13 mouse cellular contexts compared by ENCODE assay signal in genomic region chr2:102154328-102154727, GRCm38 (mm10). TPM values are rescaled to one million over a fixed set of nuclear protein-coding genes. Genes with fewer than 3 reads are reported as not detected.
DNase-seq lines count a peak whose midpoint lies in the region; ATAC-seq lines count a peak whose summit lies in the region.
"Had no signal": no experiment of that assay in that cellular context is flagged by ENCODE, and none has a peak within 500 bp of the region (broad histone marks: within the 10 kb centered on the region; RNA-seq: fewer than 3 reads in every experiment).

No protein-coding gene starts in this region.

- WGBS in hindbrain, embryonic 14.5 days: 77% methylated on average over 4 of the region's 4 CpGs
- WGBS in hindbrain, embryonic 13.5 days: 65% methylated on average over 4 of the region's 4 CpGs
- WGBS in liver, embryonic 16.5 days (ENCODE audit: insufficient replicate concordance): 32% methylated on average over 4 of the region's 4 CpGs
- 25% methylated on average over 4 of the region's 4 CpGs for WGBS in intestine, embryonic 15.5 days
- WGBS in forebrain, embryonic 12.5 days: 79% methylated on average over 4 of the region's 4 CpGs

- no peak overlapping the region for H3K4me2 ChIP-seq in hindbrain, embryonic 14.5 days (replicated peaks)
- no peak overlapping the region for H3K4me2 ChIP-seq in hindbrain, embryonic 13.5 days
- H3K4me2 ChIP-seq in liver, embryonic 16.5 days (ENCODE audit: low read depth, low read length): no peak overlapping the region
- no peak overlapping the region for H3K4me2 ChIP-seq in intestine, embryonic 15.5 days (replicated peaks)
- no peak overlapping the region for H3K4me2 ChIP-seq in forebrain, embryonic 12.5 days
- H3K4me2 ChIP-seq: heart, embryonic 11.5 days had no signal

- H3K27ac ChIP-seq in hindbrain, embryonic 14.5 days: peak overlapping the region; percentile 17; the same call in 1 of the 2 replicates
- no peak overlapping the region for H3K27ac ChIP-seq in hindbrain, embryonic 13.5 days
- no peak overlapping the region for H3K27ac ChIP-seq in liver, embryonic 16.5 days (ENCODE audit: low read length)
- H3K27ac ChIP-seq in intestine, embryonic 15.5 days: no peak overlapping the region
- no peak overlapping the region for H3K27ac ChIP-seq in forebrain, embryonic 12.5 days
- H3K27ac ChIP-seq: liver, embryonic 14.5 days had no signal

- no peak for ATAC-seq in hindbrain, embryonic 14.5 days (ENCODE audit: low FRiP score)
- ATAC-seq in hindbrain, embryonic 13.5 days (ENCODE audit: low FRiP score): no peak
- ATAC-seq in liver, embryonic 16.5 days (ENCODE audit: low read depth): peak; percentile 48
- peak; percentile 59 for ATAC-seq in intestine, embryonic 15.5 days
- ATAC-seq in forebrain, embryonic 12.5 days (ENCODE audit: low FRiP score): no peak
- ATAC-seq: forebrain, embryonic 14.5 days had no signal

- DNase-seq in hindbrain, embryonic 14.5 days (ENCODE audit: low spot score): no peak
- no peak for DNase-seq in liver
- peak; percentile 61 to 66 for DNase-seq in kidney, postnatal 36 days
- DNase-seq: adrenal gland, postnatal 36 days; cerebellum, postnatal 25 days; right cerebral cortex, adult 18-20 months had no signal

- peaks cover 28% of the 10 kb centered on the region for H3K4me1 ChIP-seq in hindbrain, embryonic 14.5 days (replicated peaks; ENCODE audit: control insufficient read depth, insufficient read depth, low read length)
- peaks cover 40% of the 10 kb centered on the region for H3K4me1 ChIP-seq in hindbrain, embryonic 13.5 days (replicated peaks)
- peaks cover 3% of the 10 kb centered on the region; the same call in 1 of the 2 replicates for H3K4me1 ChIP-seq in liver, embryonic 16.5 days (ENCODE audit: control insufficient read depth, low read depth, low read length)
- H3K4me1 ChIP-seq in intestine, embryonic 15.5 days (replicated peaks): peaks cover 22% of the 10 kb centered on the region
- peaks cover 25% of the 10 kb centered on the region for H3K4me1 ChIP-seq in forebrain, embryonic 12.5 days

- H3K4me3 ChIP-seq in hindbrain, embryonic 14.5 days (replicated peaks; ENCODE audit: low read length): no peak overlapping the region
- H3K4me3 ChIP-seq in hindbrain, embryonic 13.5 days: no peak overlapping the region
- no peak overlapping the region for H3K4me3 ChIP-seq in liver, embryonic 16.5 days (ENCODE audit: low read depth, low read length)
- no peak overlapping the region for H3K4me3 ChIP-seq in intestine, embryonic 15.5 days (replicated peaks)
- H3K4me3 ChIP-seq in forebrain, embryonic 12.5 days (replicated peaks): no peak overlapping the region

- no peaks in the 10 kb centered on the region for H3K36me3 ChIP-seq in hindbrain, embryonic 14.5 days (replicated peaks; ENCODE audit: control insufficient read depth, insufficient read depth)
- no peaks in the 10 kb centered on the region for H3K36me3 ChIP-seq in hindbrain, embryonic 13.5 days
- H3K36me3 ChIP-seq in liver, embryonic 16.5 days (ENCODE audit: control insufficient read depth, insufficient read depth): no peaks in the 10 kb centered on the region
- no peaks in the 10 kb centered on the region for H3K36me3 ChIP-seq in intestine, embryonic 15.5 days
- H3K36me3 ChIP-seq in forebrain, embryonic 12.5 days (replicated peaks): no peaks in the 10 kb centered on the region

- no peaks in the 10 kb centered on the region for H3K9me3 ChIP-seq in hindbrain, embryonic 14.5 days (ENCODE audit: control insufficient read depth, low read length)
- no peaks in the 10 kb centered on the region for H3K9me3 ChIP-seq in hindbrain, embryonic 13.5 days
- no peaks in the 10 kb centered on the region for H3K9me3 ChIP-seq in liver, embryonic 16.5 days (replicated peaks; ENCODE audit: control insufficient read depth, low read length)
- H3K9me3 ChIP-seq in intestine, embryonic 15.5 days: no peaks in the 10 kb centered on the region
- H3K9me3 ChIP-seq in forebrain, embryonic 12.5 days: no peaks in the 10 kb centered on the region

- H3K27me3 ChIP-seq in hindbrain, embryonic 14.5 days (ENCODE audit: control insufficient read depth, insufficient read depth, low read length): no peaks in the 10 kb centered on the region
- H3K27me3 ChIP-seq in hindbrain, embryonic 13.5 days: no peaks in the 10 kb centered on the region
- H3K27me3 ChIP-seq in liver, embryonic 16.5 days (ENCODE audit: control insufficient read depth, insufficient read depth, low read depth, low read length): no peaks in the 10 kb centered on the region
- no peaks in the 10 kb centered on the region for H3K27me3 ChIP-seq in intestine, embryonic 15.5 days (replicated peaks)
- no peaks in the 10 kb centered on the region for H3K27me3 ChIP-seq in forebrain, embryonic 12.5 days

- no peak overlapping the region for H3K9ac ChIP-seq in hindbrain, embryonic 14.5 days
- no peak overlapping the region for H3K9ac ChIP-seq in hindbrain, embryonic 13.5 days
- no peak overlapping the region for H3K9ac ChIP-seq in liver, embryonic 16.5 days (ENCODE audit: low read depth, low read length)
- no peak overlapping the region for H3K9ac ChIP-seq in intestine, embryonic 15.5 days
- H3K9ac ChIP-seq in forebrain, embryonic 12.5 days: no peak overlapping the region
- H3K9ac ChIP-seq: liver, embryonic 14.5 days had no signal

RNA-seq across cellular contexts. Expression of gene Ldlrad3, which starts 31.9 kb away (rescaled TPM):
- polyA plus RNA-seq in hindbrain, embryonic 14.5 days (2014; fragmentation: Nextera tagmentation; extraction: Ambion mirVana): 28.4 and 29.4 TPM in 2 replicates
- polyA plus RNA-seq in hindbrain, embryonic 13.5 days (2015; fragmentation: Nextera tagmentation; extraction: Ambion mirVana): 37.1 and 38.8 TPM in 2 replicates
- 7.1 and 7.2 TPM in 2 replicates for polyA plus RNA-seq in liver, embryonic 16.5 days (2015; fragmentation: Nextera tagmentation; extraction: Ambion mirVana)
- 22.1 and 22.7 TPM in 2 replicates for polyA plus RNA-seq in intestine, embryonic 15.5 days (2015; fragmentation: Nextera tagmentation; extraction: Ambion mirVana)
- 56.7 and 56.8 TPM in 2 replicates for polyA plus RNA-seq in forebrain, embryonic 12.5 days (2016; fragmentation: Nextera tagmentation; extraction: Ambion mirVana)

Comparison
In these comparisons a context has a peak if more than half of its experiments do, and no peak if none do; other contexts are left out.
1. ATAC-seq: peak in liver, embryonic 16.5 days (single experiment) and intestine, embryonic 15.5 days (single experiment); none in hindbrain, embryonic 14.5 days (single experiment), hindbrain, embryonic 13.5 days (single experiment) and forebrain, embryonic 12.5 days (single experiment).
2. DNase-seq: peak in kidney, postnatal 36 days (2 of 2); none in hindbrain, embryonic 14.5 days (single experiment) and liver (single experiment).